Mouse (Mus musculus): Measurements from ENCODE around the gene Ms4a6d. TPM values are rescaled to one million over a fixed set of nuclear protein-coding genes. Genes with fewer than 3 reads are reported as not detected.

The Ms4a6d gene
- total and polyA plus RNA-seq, 2 experiments from 2014 or later = 1.3 to 2.7 TPM

- no peaks in the 10 kb centered on the region for H3K4me1 ChIP-seq (ENCODE audit: insufficient read depth, low read length)
- 0 out of 2 replicates have a peak, but pooled peaks cover 4% of the 10 kb centered on the region for H3K27me3 ChIP-seq (ENCODE audit: insufficient read depth, low read length)
- no peak overlapping the region for H3K4me3 ChIP-seq (ENCODE audit: low read depth, low read length)
- ATAC-seq (ENCODE audit: low FRiP score) = no peak
- H3K36me3 ChIP-seq (ENCODE audit: insufficient read depth, low read length) = no peaks in the 10 kb centered on the region
- H3K4me2 ChIP-seq (ENCODE audit: low read depth, low read length, poor library complexity, severe bottlenecking) = no peak overlapping the region
- H3K9ac ChIP-seq (replicated peaks; ENCODE audit: low read length, poor library complexity, severe bottlenecking) = no peak overlapping the region
- WGBS = 69% methylated on average over 2 of the region's 2 CpGs
- DNase-seq (ENCODE audit: low spot score) = no peak
- no peak for TF ChIP-seq CTCF (IDR thresholded peaks at IDR 0.05)
- no peak overlapping the region for H3K27ac ChIP-seq (ENCODE audit: low read depth, low read length)
- no peaks in the 10 kb centered on the region for H3K9me3 ChIP-seq (ENCODE audit: low read length)
Measured at GRCm38 (mm10) chr19:11614805-11615204, 10.2 kb upstream of the Ms4a6d start.

GRCm38 (mm10) chr19:11613776-11614443 is 9.3 kb upstream of the Ms4a6d start:
- no peaks in the 10 kb centered on the region for H3K4me1 ChIP-seq (ENCODE audit: insufficient read depth, low read length)

GRCm38 (mm10) chr19:11613084-11613483 is 8.4 kb upstream of the Ms4a6d start:
- no peak for TF ChIP-seq CTCF (IDR thresholded peaks at IDR 0.05)
- 97% methylated on average over 1 of the region's 1 CpGs for WGBS
- H3K36me3 ChIP-seq (ENCODE audit: insufficient read depth, low read length) = no peaks in the 10 kb centered on the region
- H3K4me3 ChIP-seq (ENCODE audit: low read depth, low read length) = no peak overlapping the region
- no peak overlapping the region for H3K9ac ChIP-seq (replicated peaks; ENCODE audit: low read length, poor library complexity, severe bottlenecking)
- ATAC-seq (ENCODE audit: low FRiP score) (no peak), DNase-seq (ENCODE audit: low spot score) (no peak)
- H3K4me2 ChIP-seq (ENCODE audit: low read depth, low read length, poor library complexity, severe bottlenecking) = no peak overlapping the region
- H3K27me3 ChIP-seq (ENCODE audit: insufficient read depth, low read length) = 0 out of 2 replicates have a peak, but pooled peaks cover 4% of the 10 kb centered on the region
- H3K4me1 ChIP-seq (ENCODE audit: insufficient read depth, low read length) = no peaks in the 10 kb centered on the region
- no peak overlapping the region for H3K27ac ChIP-seq (ENCODE audit: low read depth, low read length)
- no peaks in the 10 kb centered on the region for H3K9me3 ChIP-seq (ENCODE audit: low read length)

More at GRCm38 (mm10) chr19:11613776-11614443, 9.3 kb upstream of the Ms4a6d start:
- TF ChIP-seq CTCF (IDR thresholded peaks at IDR 0.05) = no peak
- Histone ChIP-seq H3K9me3 (ENCODE audit: low read length) (no peaks in the 10 kb centered on the region), H3K36me3 (ENCODE audit: insufficient read depth, low read length) (no peaks in the 10 kb centered on the region), H3K27me3 (ENCODE audit: insufficient read depth, low read length) (0 out of 2 replicates have a peak, but pooled peaks cover 4% of the 10 kb centered on the region), H3K9ac (replicated peaks; ENCODE audit: low read length, poor library complexity, severe bottlenecking) (no peak overlapping the region), H3K4me3 (ENCODE audit: low read depth, low read length) (no peak overlapping the region), H3K4me2 (ENCODE audit: low read depth, low read length, poor library complexity, severe bottlenecking) (no peak overlapping the region), H3K27ac (ENCODE audit: low read depth, low read length) (no peak overlapping the region)
- ATAC-seq (ENCODE audit: low FRiP score) (no peak), DNase-seq (ENCODE audit: low spot score) (peak; percentile 19)
- 79% methylated on average over 8 of the region's 8 CpGs for WGBS

- Histone ChIP-seq H3K9ac (replicated peaks; ENCODE audit: low read length, poor library complexity, severe bottlenecking) (no peak overlapping the region), H3K27me3 (ENCODE audit: insufficient read depth, low read length) (0 out of 2 replicates have a peak, but pooled peaks cover 4% of the 10 kb centered on the region), H3K4me3 (ENCODE audit: low read depth, low read length) (no peak overlapping the region), H3K9me3 (ENCODE audit: low read length) (no peaks in the 10 kb centered on the region), H3K36me3 (ENCODE audit: insufficient read depth, low read length) (no peaks in the 10 kb centered on the region), H3K4me2 (ENCODE audit: low read depth, low read length, poor library complexity, severe bottlenecking) (no peak overlapping the region), H3K4me1 (ENCODE audit: insufficient read depth, low read length) (no peaks in the 10 kb centered on the region), H3K27ac (ENCODE audit: low read depth, low read length) (no peak overlapping the region)
- no peak for ATAC-seq (ENCODE audit: low FRiP score)
- WGBS = 72% methylated on average over 2 of the region's 2 CpGs
- no peak for DNase-seq (ENCODE audit: low spot score)
- no peak for TF ChIP-seq CTCF (IDR thresholded peaks at IDR 0.05)
Measured at GRCm38 (mm10) chr19:11612293-11612692, 7.6 kb upstream of the Ms4a6d start.

- DNase-seq (ENCODE audit: low spot score) (peak; percentile 84), ATAC-seq (ENCODE audit: low FRiP score) (peak; percentile 87)
- H3K4me1 ChIP-seq (ENCODE audit: insufficient read depth, low read length) = no peaks in the 10 kb centered on the region
- no peak overlapping the region for H3K27ac ChIP-seq (ENCODE audit: low read depth, low read length)
- no peak overlapping the region for H3K9ac ChIP-seq (replicated peaks; ENCODE audit: low read length, poor library complexity, severe bottlenecking)
- H3K36me3 ChIP-seq (ENCODE audit: insufficient read depth, low read length) = no peaks in the 10 kb centered on the region
- H3K4me2 ChIP-seq (ENCODE audit: low read depth, low read length, poor library complexity, severe bottlenecking) = no peak overlapping the region
- H3K27me3 ChIP-seq (ENCODE audit: insufficient read depth, low read length) = 0 out of 2 replicates have a peak, but pooled peaks cover 4% of the 10 kb centered on the region
- no peak overlapping the region for H3K4me3 ChIP-seq (ENCODE audit: low read depth, low read length)
- 25% methylated on average over 6 of the region's 6 CpGs for WGBS
- peak; percentile 83 for TF ChIP-seq CTCF (IDR thresholded peaks at IDR 0.05)
- no peaks in the 10 kb centered on the region for H3K9me3 ChIP-seq (ENCODE audit: low read length)
Measured at GRCm38 (mm10) chr19:11611541-11611945, 6.9 kb upstream of the Ms4a6d start.

GRCm38 (mm10) chr19:11608172-11608571 is 3.5 kb upstream of the Ms4a6d start:
- peak; percentile 62 for DNase-seq (ENCODE audit: low spot score)
- H3K36me3 ChIP-seq (ENCODE audit: insufficient read depth, low read length) = no peaks in the 10 kb centered on the region
- no peak overlapping the region for H3K4me3 ChIP-seq (ENCODE audit: low read depth, low read length)
- no peak overlapping the region for H3K4me2 ChIP-seq (ENCODE audit: low read depth, low read length, poor library complexity, severe bottlenecking)
- no peaks in the 10 kb centered on the region for H3K9me3 ChIP-seq (ENCODE audit: low read length)
- H3K27me3 ChIP-seq (ENCODE audit: insufficient read depth, low read length) = 0 out of 2 replicates have a peak, but pooled peaks cover 4% of the 10 kb centered on the region
- no peaks in the 10 kb centered on the region for H3K4me1 ChIP-seq (ENCODE audit: insufficient read depth, low read length)
- WGBS = 9% methylated on average over 1 of the region's 1 CpGs
- peak; percentile 77 for TF ChIP-seq CTCF (IDR thresholded peaks at IDR 0.05)
- no peak overlapping the region for H3K9ac ChIP-seq (replicated peaks; ENCODE audit: low read length, poor library complexity, severe bottlenecking)
- H3K27ac ChIP-seq (ENCODE audit: low read depth, low read length) = no peak overlapping the region
- no peak for ATAC-seq (ENCODE audit: low FRiP score)

All from midbrain, postnatal 0 days (tissue).